Mouse (Mus musculus) cerebellum, adult 11 months (tissue): ENCODE measurements around the gene Atp6v1c2.
A peak's percentile ranks its signal among the peaks of the same experiment; 100 is the strongest.

Source experiments
- DNase-seq: peaks from one replicate; pipeline ENCODE4 v3.0.0; 2022

Atp6v1c2 gene

GRCm38 (mm10) chr12:17324549-17325470 is 4.3 kb downstream of the Atp6v1c2 start:
- DNase-seq: no peak

- no peak for DNase-seq
These were observed 10.7 kb downstream of the Atp6v1c2 start for GRCm38 (mm10) chr12:17318453-17318852.

- no peak for DNase-seq
These were observed 11.2 kb downstream of the Atp6v1c2 start for GRCm38 (mm10) chr12:17317970-17318369.

- no peak for DNase-seq
These were observed 13.1 kb downstream of the Atp6v1c2 start for GRCm38 (mm10) chr12:17316096-17316495.

- DNase-seq: no peak
These were observed 18.0 kb downstream of the Atp6v1c2 start for GRCm38 (mm10) chr12:17310852-17311839.

GRCm38 (mm10) chr12:17308246-17308645 is 20.9 kb downstream of the Atp6v1c2 start:
- no peak for DNase-seq

GRCm38 (mm10) chr12:17305445-17305844 is 23.7 kb downstream of the Atp6v1c2 start:
- DNase-seq: no peak

GRCm38 (mm10) chr12:17299902-17300301 is 29.3 kb downstream of the Atp6v1c2 start:
- no peak for DNase-seq

GRCm38 (mm10) chr12:17296899-17297298 is 32.3 kb downstream of the Atp6v1c2 start:
- no peak for DNase-seq

- no peak for DNase-seq
These were observed 38.6 kb downstream of the Atp6v1c2 start for GRCm38 (mm10) chr12:17290569-17290968.

GRCm38 (mm10) chr12:17289913-17290312 is 39.2 kb downstream of the Atp6v1c2 start:
- DNase-seq: no peak

GRCm38 (mm10) chr12:17289060-17289459 is 40.1 kb downstream of the Atp6v1c2 start:
- DNase-seq: no peak

GRCm38 (mm10) chr12:17288496-17288895 is 40.7 kb downstream of the Atp6v1c2 start:
- DNase-seq: no peak

GRCm38 (mm10) chr12:17273841-17274240 is 55.3 kb downstream of the Atp6v1c2 start:
- DNase-seq: no peak

GRCm38 (mm10) chr12:17271272-17271671 is 57.9 kb downstream of the Atp6v1c2 start:
- no peak for DNase-seq

- DNase-seq: no peak
These were observed 61.8 kb downstream of the Atp6v1c2 start for GRCm38 (mm10) chr12:17267316-17267715.

- DNase-seq: no peak
These were observed 62.5 kb downstream of the Atp6v1c2 start for GRCm38 (mm10) chr12:17266673-17266990.

GRCm38 (mm10) chr12:17265971-17266672 is 63.0 kb downstream of the Atp6v1c2 start, which contains the start of gene Pdia6:
Gene Pdia6, plus strand, starts transcription at chr12:17266545.
- DNase-seq: peak; percentile 88

- no peak for DNase-seq
These were observed 64.3 kb downstream of the Atp6v1c2 start for GRCm38 (mm10) chr12:17264826-17265225.

GRCm38 (mm10) chr12:17263881-17264280 is 65.3 kb downstream of the Atp6v1c2 start:
- DNase-seq: no peak

- DNase-seq: no peak
These were observed 68.2 kb downstream of the Atp6v1c2 start for GRCm38 (mm10) chr12:17261005-17261404.

GRCm38 (mm10) chr12:17258431-17258830 is 70.7 kb downstream of the Atp6v1c2 start:
- DNase-seq: no peak

- DNase-seq: peak; percentile 44
These were observed 72.3 kb downstream of the Atp6v1c2 start for GRCm38 (mm10) chr12:17256905-17257304.
